Comparison of ENCODE assay signal across 27 mouse cellular contexts in genomic region chr5:148883671-148884070, GRCm38 (mm10). TPM values are rescaled to one million over a fixed set of nuclear protein-coding genes. Genes with fewer than 3 reads are reported as not detected.
DNase-seq lines count a peak whose midpoint lies in the region; ATAC-seq and TF ChIP-seq lines count a peak whose summit lies in the region.
"Had no signal": no experiment of that assay in that cellular context is flagged by ENCODE, and none has a peak within 500 bp of the region (broad histone marks: within the 10 kb centered on the region; RNA-seq: fewer than 3 reads in every experiment).

No protein-coding gene starts in this region.

- peak; percentile 11 for DNase-seq in cerebellum, adult 9-11 months
- DNase-seq in gastrocnemius, adult 18-20 months (ENCODE audit: low spot score) = peak; percentile 12
- DNase-seq in gastrocnemius, postnatal 14 days = no peak
- peak; percentile 49 for DNase-seq in brain, adult 2 months (ENCODE audit: low read depth, low spot score)
- no peak for DNase-seq in lung, adult 2 months
- DNase-seq: adrenal gland, adult 2 months; adrenal gland, postnatal 14 days; B cell, adult 2 months; cerebellum, postnatal 25 days; forebrain, postnatal 0 days; gastrocnemius, postnatal 10 days; heart, adult 18-20 months; heart, postnatal 10 days; heart, postnatal 36 days; kidney, adult 11 months; kidney, adult 8-10 months had no signal

- H3K4me3 ChIP-seq in lung, adult 2 months (replicated peaks; ENCODE audit: extremely low read depth, low read depth, low read length) = no peak overlapping the region
- H3K4me3 ChIP-seq: embryonic facial prominence, embryonic 12.5 days; embryonic facial prominence, embryonic 15.5 days; heart, embryonic 12.5 days; heart, embryonic 15.5 days; hindbrain, embryonic 10.5 days; hindbrain, embryonic 13.5 days; intestine, embryonic 15.5 days had no signal

- TF ChIP-seq CTCF in lung, adult 2 months (IDR thresholded peaks at IDR 0.05; ENCODE audit: insufficient read depth, low read length) = no peak

- no peak for ATAC-seq in cerebellum, adult (ENCODE audit: insufficient number of reproducible peaks, low FRiP score, low TSS enrichment)
- ATAC-seq: forebrain, embryonic 14.5 days; forebrain, postnatal 0 days; hindbrain, embryonic 16.5 days; intestine, embryonic 15.5 days had no signal

- no peak for TF ChIP-seq POLR2A in lung, adult 2 months (IDR thresholded peaks at IDR 0.05; ENCODE audit: borderline replicate concordance, extremely low read depth, low read depth, low read length)

- no peaks in the 10 kb centered on the region for H3K4me1 ChIP-seq in lung, adult 2 months (ENCODE audit: control insufficient read depth, insufficient read depth, low read length)
- H3K4me1 ChIP-seq: heart, embryonic 15.5 days; hindbrain, embryonic 13.5 days; intestine, embryonic 15.5 days had no signal

- intact Hi-C loops in gastrocnemius, postnatal 14 days (cut with DNase I; ENCODE audit: low total_unique reads) = no loop called here

- WGBS in lung, adult 2 months = 87% methylated on average over 8 of the region's 8 CpGs

RNA-seq across cellular contexts. Expression of gene Katnal1, which starts 45.4 kb away (rescaled TPM):
- 1 to 10 TPM; 4.5 to 6.0 TPM for total RNA-seq in gastrocnemius, adult 18-20 months (2021)
- total RNA-seq in gastrocnemius, postnatal 14 days (2021) = 1 to 10 TPM; 3.7 to 3.9 TPM
- 5.1 TPM in 2 replicates for polyA plus RNA-seq in lung, adult 2 months (2012; rRNA removed)
- polyA plus RNA-seq: G1E had no signal

Comparison
In these comparisons a context has a peak if more than half of its experiments do, and no peak if none do; other contexts are left out.
1. DNase-seq: peak in cerebellum, adult 9-11 months (single experiment), gastrocnemius, adult 18-20 months (single experiment) and brain, adult 2 months (single experiment); none in gastrocnemius, postnatal 14 days (single experiment) and lung, adult 2 months (single experiment).